In genomic region chr8:85026670-85027515, GRCm38 (mm10) we compare ENCODE assay signal across 8 mouse cellular contexts. TPM values are rescaled to one million over a fixed set of nuclear protein-coding genes. Genes with fewer than 3 reads are reported as not detected.
DNase-seq lines count a peak whose midpoint lies in the region; ATAC-seq lines count a peak whose summit lies in the region.

TSS of gene Trir (plus strand) at chr8:85026823.

- peak; percentile 100 for DNase-seq in adipocyte (ENCODE audit: low spot score)
- DNase-seq in embryo, embryonic 10 days (ENCODE audit: low spot score), result peak; percentile 99
- DNase-seq in gastrocnemius, postnatal 14 days, result peak; percentile 98
- peak; percentile 93 to 98 for DNase-seq in left cerebral cortex, postnatal 10 days (ENCODE audit: extremely low spot score in 1 of 2, low spot score in 2 of 2)
- peak; percentile 94 for DNase-seq in right cerebral cortex, postnatal 25 days
- DNase-seq in urinary bladder, postnatal 4 days (ENCODE audit: low spot score in 2 of 2), result peak; percentile 94 to 97

- ATAC-seq in inflammation-experienced regulatory T-cells, adult 6 months, result peak; percentile 57
- peak; percentile 72 for ATAC-seq in megakaryocyte-erythroid progenitor cell, adult 5-6 weeks (replicated peaks; ENCODE audit: low FRiP score, low TSS enrichment, poor library complexity, severe bottlenecking)

- intact Hi-C loops in gastrocnemius, postnatal 14 days (cut with DNase I; ENCODE audit: low total_unique reads), result no loop called here
- intact Hi-C loops in left cerebral cortex, postnatal 10 days (cut with DNase I), result no loop called here

RNA-seq across cellular contexts. Expression of gene Trir, which starts in this region (rescaled TPM):
- total RNA-seq in gastrocnemius, postnatal 14 days (2021), result 10 to 100 TPM; 77.5 to 92.1 TPM
- polyA plus RNA-seq in inflammation-experienced regulatory T-cells, adult 6 months (2017; shearing (Covaris generic)), result 10 to 100 TPM; 17.8 to 31.0 (median 24.1) TPM
- total RNA-seq in left cerebral cortex, postnatal 10 days (2021), result 100 to 1,000 TPM; 139 to 145 TPM
- 137 and 159 TPM in 2 replicates for total RNA-seq in megakaryocyte-erythroid progenitor cell, adult 5-6 weeks (2014; fragmentation: Nextera tagmentation)
- 342 and 455 TPM in 2 replicates for total RNA-seq in megakaryocyte-erythroid progenitor cell, adult 5-6 weeks (2017)

Comparison
In these comparisons a context has a peak if more than half of its experiments do, and no peak if none do; other contexts are left out.
1. Peak in every context shown above with its lines: DNase-seq and ATAC-seq.